Mouse (Mus musculus): ENCODE data around the gene Cap1.

The Cap1 gene

DNA sequence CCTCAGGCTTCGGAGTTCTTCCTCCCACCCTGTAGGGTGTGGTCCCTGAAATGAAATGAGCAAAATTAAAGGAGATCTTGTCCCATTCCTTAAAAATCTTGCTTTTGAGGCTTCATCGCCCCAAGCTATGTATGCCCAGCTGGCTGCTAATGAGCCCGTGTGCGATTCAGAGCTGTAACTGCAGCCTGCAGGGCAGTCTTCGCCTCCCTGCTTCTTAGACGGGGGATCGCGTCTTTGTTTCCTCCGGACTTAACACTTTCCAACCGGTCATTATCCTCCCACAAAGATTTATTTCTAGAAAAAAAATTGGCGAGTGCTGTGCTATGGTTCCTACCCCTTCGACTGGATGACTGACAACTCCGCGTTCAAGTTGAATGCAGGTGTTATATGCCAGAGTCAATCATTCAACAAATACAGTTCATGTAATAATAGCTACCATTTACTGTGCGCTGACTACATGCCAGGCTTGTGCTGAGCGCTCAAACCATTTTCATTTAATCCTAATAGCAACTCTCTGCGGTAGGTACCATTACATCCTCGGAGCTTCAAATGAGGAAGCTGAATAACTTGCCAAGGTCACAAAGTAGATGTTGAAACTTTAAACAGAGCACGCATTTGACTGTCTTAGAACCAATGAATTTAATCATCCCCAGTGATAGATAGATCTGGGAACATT, 861 bp upstream of the Cap1 start:
- DNase-seq (ENCODE audit: low spot score): no peak

DNA sequence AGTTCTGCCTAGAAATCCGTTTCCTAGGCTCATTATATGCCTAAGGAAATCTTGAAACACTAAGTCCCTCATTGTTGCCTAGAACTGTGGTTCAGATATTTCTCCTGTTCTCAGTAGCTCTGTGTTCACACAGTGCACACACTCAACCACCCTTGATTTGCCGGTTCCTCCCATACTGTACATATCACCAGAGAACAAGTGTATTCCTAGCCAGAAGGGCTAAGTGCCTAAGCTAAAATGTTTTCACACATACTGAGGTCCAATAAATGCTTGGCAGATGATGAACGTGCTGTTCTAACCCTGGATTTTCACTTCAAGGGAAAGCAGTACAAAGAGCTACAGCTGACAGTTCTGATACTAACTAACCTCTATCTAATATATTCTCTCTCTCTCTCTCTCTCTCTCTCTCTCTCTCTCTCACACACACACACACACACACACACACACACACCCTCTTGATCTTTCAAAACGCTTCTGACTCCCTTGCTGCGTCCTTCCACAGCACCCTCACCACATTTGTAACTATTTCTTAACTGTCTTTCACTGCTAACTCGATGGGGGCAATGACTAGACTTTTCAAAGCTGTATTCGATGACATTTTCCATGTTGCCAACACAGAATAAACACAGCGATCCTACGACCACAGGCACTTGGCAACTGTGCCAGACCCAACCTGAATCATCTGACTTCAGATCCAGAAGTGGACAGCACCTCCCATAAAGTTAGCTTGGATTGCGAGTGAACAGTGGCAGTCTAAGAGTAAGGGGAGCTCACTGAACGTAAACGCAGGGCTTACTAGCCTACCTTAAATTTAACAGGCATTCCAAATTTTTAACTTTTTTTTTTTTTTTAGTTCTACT, 1.1 kb downstream of the Cap1 start:
- peak; percentile 17 for DNase-seq (ENCODE audit: low spot score)

DNA sequence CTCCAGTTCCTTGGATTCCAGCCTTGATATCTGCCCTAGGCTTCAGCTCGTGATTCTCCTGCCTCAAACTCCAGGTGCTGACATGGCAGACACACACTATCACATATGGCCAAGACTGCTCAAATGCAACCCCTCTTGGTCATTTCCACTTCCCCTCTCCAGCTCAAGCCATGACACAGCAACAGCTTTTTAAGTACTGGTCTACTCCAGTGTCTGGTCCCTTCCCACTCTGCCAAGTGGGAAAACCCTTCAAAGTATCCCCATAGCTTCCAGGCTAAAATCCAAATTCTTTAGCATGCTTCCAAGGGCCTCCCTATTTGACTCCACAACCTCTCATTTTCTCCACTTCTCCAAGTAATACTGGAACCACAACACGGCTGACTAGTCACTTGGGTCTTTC, 1.8 kb downstream of the Cap1 start:
- DNase-seq (ENCODE audit: low spot score): no peak

DNA sequence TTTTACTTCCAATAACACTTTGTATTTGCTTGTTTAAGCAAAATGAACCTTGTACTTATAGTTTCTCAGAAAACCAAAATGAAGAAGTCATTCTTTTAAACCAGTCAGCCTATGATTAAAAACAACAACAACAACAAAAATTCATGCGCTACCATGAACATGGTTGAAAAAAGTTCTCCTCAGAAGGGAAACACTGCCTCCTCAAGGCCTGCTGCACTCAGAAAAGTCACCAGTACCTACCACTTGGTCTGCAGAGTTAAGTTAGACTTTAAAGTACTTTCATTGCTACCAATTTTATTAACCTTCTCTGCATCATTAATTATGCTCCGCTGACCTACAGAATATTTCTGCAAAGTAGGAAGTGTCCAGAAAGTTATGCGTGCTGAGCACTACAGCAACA, 2.6 kb downstream of the Cap1 start:
- DNase-seq (ENCODE audit: low spot score): no peak

DNA sequence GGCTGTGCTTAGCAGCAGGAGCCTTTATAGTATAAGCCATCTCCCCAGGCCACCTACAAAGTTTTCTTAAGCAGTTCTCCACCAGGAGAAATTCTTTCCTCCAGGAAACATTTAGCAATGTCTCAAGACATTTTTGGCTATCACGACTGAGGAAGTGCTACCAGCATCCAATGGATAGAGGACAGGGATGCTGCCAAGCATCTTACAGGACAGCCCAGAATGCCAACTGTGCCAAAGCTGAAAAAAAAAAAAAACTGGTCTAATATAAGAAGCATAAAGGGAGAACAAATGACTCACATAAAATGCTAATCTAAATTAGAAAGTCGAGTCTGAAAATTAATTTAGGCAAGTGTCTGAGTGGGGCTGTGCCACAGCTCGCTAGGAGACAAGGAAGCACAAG, 3.3 kb downstream of the Cap1 start:
- no peak for DNase-seq (ENCODE audit: low spot score)

DNA sequence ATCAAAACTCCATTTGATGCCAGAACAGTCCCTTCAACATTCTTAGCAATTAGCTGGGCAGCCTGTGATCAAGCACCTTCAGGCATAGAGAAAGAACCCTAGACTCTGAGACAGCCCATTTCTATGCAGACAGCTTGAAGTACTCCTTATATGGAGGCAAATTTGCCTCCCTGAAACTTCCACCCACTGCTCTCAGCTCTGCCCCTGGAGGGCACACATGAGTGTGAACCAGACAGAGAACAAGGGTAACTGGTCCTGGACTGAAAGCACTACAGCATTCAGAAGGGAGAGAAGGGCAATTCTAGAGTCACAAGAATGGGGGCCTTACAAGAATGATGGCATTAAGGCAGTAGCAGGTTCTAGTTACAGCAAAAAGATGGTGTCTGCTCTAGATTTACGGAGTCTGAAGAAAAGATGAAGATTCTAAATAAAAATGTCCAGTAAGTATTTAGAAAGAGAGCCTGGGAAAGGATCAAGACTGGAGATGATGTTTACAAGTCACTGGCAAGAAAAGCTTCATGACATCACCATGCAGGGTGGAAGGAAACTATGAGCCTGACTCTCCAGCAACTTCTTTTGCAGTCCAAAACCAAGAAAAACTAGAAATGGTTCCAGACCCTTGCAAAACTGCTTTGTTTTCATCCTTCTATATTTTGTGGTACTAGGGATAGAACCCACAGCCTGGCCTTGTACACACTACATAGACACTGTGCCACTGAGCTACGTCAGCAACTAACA, 7.4 kb downstream of the Cap1 start:
- peak; percentile 20 for DNase-seq (ENCODE audit: low spot score)

DNA sequence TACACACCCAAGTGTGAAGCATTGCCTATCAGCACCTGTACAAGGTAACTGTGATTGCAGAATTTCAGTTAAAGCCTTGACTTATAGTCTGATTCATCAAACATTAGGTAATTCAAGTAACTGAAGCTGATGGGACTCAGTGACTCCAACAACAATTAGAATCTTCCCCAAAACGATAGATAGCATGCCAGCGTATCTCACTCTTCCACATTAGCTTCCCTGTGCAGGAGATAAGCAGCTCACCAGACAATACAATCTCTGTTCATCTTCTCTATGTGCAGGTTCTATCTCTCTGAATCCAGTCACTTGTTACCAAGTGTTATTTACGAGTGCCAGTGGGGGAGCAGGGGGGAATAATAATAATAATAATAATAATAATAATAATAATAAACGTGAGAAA, 12.3 kb downstream of the Cap1 start:
- no peak for DNase-seq (ENCODE audit: low spot score)

DNA sequence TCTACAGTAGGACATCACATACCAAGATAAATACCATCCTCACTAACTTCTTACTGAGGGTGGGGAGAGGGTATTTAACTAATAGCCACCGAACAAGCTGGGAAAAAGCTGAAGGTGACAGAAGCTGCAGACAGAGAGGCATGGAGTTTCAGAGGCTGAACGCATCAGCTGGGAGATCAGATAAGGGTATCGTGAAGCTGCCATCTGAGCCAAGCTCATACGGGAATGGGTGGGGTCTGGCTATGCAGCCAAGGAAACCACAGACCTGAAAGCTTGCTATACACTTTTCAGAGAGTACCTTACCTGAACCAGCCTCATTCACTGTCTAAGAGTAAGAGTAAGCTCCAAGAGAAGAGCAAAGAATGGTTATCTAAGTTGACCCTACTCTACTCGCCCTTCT, 12.9 kb downstream of the Cap1 start:
- DNase-seq (ENCODE audit: low spot score): no peak

DNA sequence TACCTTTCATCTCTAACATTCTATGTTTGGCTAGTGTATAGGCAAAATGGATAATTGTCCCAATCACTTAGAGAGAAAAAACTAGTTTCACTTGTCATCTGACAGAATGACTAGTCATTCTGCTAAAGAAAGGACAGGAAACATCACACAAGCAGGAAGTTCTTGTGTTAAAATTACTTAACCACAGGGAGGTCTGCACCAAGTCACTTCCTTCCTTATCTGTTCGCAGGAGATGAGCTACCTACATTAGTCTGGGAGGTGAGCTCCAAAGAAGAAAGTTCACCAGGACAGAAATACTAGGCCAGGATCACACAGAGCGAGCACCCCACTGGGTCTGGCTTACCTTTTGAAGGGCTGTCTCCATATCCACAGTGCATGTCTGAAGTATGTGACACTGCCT, 13.9 kb downstream of the Cap1 start:
- no peak for DNase-seq (ENCODE audit: low spot score)

DNA sequence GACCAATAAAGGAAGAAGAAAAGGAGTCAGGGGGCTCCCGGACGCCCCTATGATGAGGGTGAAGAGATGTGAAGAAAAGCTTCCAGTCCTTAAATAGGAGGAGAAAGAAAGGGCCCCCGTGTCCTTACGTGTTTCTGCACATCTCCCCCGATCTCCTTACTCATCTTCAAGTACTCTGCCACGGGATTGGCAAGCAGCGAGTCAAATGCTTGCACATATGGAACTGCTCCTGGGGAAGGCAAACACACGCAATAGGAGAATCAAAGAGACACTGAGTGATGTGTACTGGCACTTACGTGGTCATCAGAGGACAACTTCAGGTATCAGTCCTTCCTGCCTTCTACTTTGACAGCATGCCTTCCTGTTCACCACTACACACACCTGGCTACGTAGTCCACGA, 14.6 kb downstream of the Cap1 start:
- no peak for DNase-seq (ENCODE audit: low spot score)

DNA sequence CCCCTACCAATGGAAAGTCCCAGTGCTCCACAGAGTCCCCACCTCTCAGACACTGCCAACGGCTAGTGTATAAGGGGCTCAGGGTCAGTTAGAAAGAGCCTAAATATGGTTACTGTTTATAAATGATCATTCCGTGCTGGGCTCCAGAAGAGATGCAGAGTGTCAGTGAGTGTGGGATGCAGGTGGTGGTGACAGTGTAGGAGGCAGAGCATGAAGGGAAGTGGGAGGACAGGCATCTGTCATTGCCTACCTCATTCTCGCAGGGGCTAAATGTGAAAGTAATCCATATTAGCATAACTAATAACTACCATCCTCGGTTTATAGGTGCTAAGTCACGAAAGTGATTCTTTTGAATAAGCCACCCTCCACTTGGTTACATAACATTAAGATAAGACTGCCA, 15.1 kb downstream of the Cap1 start:
- no peak for DNase-seq (ENCODE audit: low spot score)

DNA sequence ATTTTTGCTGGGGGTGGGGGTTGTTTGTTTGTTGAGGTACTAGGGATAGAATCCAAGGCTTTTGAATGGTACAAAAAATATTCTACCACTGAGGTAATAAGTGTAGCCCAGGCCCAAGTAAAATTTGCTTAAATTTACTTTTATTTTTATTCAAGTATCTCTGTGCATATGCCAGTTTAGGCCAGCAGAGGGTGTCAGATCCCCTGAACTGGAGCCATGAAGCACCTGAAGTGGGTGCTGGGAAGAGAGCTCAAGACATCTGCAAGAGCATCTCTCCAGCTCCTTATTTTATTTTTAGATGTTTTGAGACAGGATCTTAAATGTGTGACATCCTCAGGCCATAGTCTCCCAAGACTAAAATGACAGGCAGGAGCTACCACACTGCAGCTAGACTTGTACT, 15.8 kb downstream of the Cap1 start:
- DNase-seq (ENCODE audit: low spot score): peak; percentile 22

DNA sequence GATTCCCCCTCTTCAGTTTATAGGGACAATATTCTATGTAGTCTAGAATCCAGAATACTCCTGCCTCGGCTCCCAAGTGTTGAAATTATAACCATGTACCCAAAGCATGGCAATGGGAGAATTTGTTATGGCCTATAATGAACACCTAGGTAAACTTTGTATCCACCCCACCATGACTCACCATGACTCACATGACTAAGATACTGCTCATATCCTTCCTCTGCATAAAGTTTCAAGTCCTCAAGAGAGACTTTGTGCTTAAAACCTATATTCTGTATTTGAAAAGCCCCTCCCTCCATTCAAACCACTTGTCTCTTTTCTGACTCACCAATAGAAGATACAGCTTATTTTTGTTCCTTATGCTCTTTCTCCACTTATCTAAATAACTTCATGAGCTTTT, 17.8 kb downstream of the Cap1 start:
- DNase-seq (ENCODE audit: low spot score): no peak

DNA sequence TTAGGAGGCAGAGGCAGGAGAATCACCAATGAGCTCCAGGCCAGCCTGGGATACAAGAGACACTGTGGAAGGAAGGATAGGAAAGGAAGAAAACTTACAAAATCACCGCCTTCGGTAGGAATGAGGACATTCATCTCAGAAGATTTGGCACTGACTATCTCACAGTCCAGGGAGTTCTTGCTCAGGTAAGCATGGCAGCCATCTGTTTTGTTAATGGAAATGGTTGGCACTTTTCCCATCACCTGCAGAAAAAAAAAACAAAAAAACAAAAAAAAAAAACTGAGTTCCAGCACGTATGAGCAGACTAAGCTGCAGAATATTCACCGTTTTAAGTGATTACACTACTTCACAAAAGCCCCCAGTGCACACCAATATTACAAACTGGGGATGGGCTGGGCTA, 24.0 kb downstream of the Cap1 start:
- DNase-seq (ENCODE audit: low spot score): no peak

DNA sequence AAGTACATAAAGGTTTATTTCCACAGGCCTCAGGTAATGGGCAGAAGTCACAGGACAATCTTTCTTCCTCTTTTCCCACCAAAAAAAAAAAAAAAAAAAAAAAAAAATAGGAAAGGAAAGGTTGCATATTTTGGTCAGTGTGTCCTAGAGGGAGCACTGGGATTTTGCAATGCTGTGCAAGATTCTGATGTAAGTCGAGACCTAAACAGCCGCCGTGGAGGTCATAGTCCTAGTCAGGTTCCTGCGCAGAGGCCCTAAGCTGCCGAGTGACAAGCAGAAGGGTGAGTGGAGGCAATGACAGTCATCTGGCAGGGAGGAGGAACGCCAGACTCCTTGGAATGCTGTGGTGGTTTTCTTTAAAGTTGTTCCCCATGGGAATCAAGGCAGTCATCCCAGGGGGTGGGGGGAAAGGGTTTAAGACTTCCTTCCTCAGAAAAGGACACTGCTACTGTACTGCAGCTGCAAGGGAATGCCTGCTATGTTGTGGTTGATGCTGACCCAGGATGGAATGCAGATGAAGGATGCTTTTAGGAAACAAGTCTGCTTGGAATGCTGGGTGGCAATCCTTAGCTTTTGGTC, 26.7 kb downstream of the Cap1 start:
- DNase-seq (ENCODE audit: low spot score): no peak

DNA sequence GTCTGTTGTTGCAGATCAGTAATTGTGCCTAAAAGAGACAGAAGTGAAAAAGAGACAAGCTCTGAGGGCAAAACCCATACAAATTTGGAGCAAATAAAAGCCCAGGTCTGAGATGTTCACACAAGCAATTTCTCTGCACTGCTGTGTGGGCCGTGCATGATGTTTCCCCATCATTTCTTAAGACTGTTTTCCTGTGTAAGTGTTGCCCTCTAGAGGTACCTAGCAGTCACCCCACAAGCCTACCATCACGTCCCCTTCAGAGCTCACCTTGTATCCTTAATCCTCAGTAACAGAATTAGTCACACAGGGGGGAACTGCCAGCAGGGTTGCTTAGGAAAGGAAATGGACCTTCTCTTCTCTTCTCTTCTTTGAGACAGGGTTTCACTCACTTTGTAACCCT, 27.9 kb downstream of the Cap1 start:
- DNase-seq (ENCODE audit: low spot score): no peak

DNA sequence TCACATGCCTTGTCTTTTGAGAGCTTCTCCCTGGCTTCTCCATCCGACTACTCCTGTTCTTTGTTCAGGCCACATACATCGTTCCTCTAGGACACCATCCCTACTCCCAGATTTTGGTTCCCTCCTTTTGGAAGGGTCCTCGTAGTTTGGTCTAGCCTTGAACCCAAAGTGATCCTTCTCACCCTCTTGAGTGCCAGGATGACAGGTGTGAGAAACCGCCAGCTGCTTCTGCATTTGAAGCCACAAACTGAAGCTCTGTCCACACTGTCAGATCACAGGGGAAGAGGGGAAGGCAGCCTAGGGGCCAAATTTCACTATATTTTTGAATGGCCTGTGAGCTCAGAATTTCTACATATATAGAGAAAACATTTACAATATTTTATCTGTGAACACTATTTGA, 31.1 kb downstream of the Cap1 start:
- DNase-seq (ENCODE audit: low spot score): no peak

DNA sequence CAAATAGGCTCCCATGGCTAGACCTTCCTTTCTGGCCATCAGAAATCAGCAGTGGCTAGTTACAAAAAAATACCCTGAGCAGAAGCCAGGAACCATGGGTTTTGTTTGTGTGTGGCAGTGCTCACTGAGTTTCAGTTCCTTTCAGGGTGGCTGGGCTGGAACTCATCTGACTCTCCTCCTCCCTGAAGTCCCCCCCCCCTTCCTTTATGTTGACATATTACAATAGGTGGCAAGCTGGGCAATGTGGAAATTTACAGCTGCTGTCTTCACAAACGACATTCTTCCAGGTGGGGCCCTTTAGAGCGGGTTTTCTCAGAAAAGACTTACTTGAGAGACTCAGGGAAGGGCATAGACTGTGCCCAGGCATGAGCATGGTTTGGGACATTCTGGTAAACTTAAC, 32.2 kb downstream of the Cap1 start:
- no peak for DNase-seq (ENCODE audit: low spot score)

DNA sequence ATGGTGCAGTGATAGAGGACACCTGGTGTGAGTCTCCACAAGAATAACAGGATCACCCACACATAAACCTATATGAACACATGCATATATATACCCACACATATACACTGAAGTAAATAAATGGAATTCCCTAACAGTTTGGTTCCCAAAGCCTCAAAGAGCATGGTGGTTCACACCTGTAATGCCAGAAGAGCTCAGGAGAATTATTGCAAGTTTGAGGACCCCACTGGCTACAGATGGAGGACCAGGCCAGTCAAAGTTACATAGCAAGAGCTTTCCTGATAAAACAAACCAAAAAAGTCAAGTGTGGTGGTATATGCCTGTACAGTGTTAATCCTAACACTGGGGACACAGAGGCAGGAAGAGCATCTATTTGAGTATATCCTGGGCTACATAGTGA, 34.3 kb downstream of the Cap1 start:
- DNase-seq (ENCODE audit: low spot score): no peak

DNA sequence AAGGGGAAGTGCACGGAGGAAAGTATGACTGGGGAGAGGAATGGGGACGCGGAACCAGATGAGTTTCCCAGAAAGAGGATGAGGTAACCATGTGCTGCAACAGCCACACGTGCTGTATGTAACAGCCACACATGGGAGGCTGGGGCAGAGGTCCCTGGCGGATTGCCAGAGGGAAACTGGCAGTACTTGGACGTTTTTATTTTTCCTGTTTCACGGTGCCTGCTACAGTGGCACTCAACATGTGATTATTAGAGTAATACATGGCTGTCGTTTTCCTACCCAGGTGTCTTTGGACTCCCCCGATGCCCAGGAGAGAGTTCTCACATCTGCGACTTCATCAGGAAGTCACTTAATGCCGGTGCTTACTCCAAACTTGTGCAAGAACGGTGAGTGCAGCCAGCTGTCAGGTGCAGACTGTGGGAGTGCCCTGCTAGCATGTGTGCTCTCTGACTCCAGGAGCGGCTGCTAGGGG, 37.7 kb downstream of the Cap1 start:
- no peak for DNase-seq (ENCODE audit: low spot score)

DNA sequence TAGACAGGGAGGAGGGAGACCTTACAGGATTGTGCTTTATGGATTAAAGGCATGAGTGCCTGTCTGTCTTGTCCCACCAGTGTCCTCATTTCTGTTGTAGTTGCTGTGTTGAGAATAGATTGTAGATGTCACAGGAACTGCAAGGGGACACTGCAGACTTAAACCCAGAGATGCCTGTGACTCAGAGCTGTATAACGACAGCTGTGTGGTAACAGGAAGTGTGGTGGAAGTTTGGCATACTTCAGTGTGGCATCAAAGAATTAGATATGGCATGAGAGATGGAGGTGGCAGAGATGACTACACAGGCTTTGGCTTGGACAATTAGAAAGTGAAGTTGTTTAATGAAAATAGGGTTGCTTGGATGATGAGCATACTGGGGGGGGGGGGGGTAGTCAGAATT, 47.4 kb downstream of the Cap1 start:
- DNase-seq (ENCODE audit: low spot score): no peak

DNA sequence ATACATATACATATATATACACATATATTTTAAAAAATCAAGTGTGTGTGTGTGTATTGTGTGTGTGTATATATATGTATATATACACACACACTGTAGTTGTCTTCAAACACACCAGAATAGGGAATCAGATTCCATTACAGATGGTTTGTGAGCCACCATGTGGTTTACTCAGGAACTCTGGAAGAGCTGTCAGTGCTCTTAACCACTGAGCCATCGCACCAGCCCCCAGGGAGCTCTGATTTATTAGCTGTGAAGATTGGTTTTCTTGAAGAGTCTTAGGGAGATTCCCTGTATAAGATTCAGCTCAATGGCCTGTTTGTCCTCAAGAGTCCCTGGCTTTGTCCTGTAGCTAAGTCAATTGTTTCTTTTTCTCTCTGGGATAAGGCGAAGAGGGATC, 47.9 kb downstream of the Cap1 start:
- DNase-seq (ENCODE audit: low spot score): no peak
